Mouse (Mus musculus) hindbrain, embryonic 13.5 days (tissue): ENCODE results near the gene Plxnc1. TPM values are rescaled to one million over a fixed set of nuclear protein-coding genes. Genes with fewer than 3 reads are reported as not detected.

Experiments used
- ATAC-seq: fragments of 200-750 bp; cut with Nextera tagmentation; 2 replicates; pipeline ENCODE4 v1.8.0; 2017; ENCODE audit warnings: moderate TSS enrichment; ENCODE audit not compliant: low FRiP score
- H3K27ac ChIP-seq: fragments of 300-500 bp; sonication (generic); 2 replicates; pipeline ENCODE4 v1.5.1; 2015; ENCODE audit warnings: inconsistent platforms, mild to moderate bottlenecking, moderate library complexity
- H3K27me3 ChIP-seq: fragments of 300-500 bp; sonication (generic); 2 replicates; pipeline ENCODE4 v1.6.1; 2015; ENCODE audit warnings: mild to moderate bottlenecking, inconsistent platforms
- H3K36me3 ChIP-seq: fragments of 300-500 bp; sonication (generic); 2 replicates; pipeline ENCODE4 v1.6.1; 2015; ENCODE audit warnings: mild to moderate bottlenecking, inconsistent platforms
- H3K4me1 ChIP-seq: fragments of 300-500 bp; sonication (generic); replicated peaks from 2 replicates; pipeline ENCODE4 v1.6.1; 2015; ENCODE audit warnings: inconsistent platforms
- H3K4me2 ChIP-seq: fragments of 300-500 bp; sonication (generic); 2 replicates; pipeline ENCODE4 v1.6.1; 2015; ENCODE audit warnings: inconsistent platforms, mild to moderate bottlenecking, moderate library complexity
- H3K4me3 ChIP-seq: fragments of 300-500 bp; sonication (generic); 2 replicates; pipeline ENCODE4 v1.5.1; 2015; ENCODE audit warnings: mild to moderate bottlenecking, inconsistent platforms
- H3K9ac ChIP-seq: fragments of 300-500 bp; sonication (generic); 2 replicates; pipeline ENCODE4 v1.6.1; 2015; ENCODE audit warnings: mild to moderate bottlenecking, inconsistent platforms
- H3K9me3 ChIP-seq: fragments of 300-500 bp; sonication (generic); 2 replicates; pipeline ENCODE4 v1.6.1; 2016; ENCODE audit warnings: inconsistent platforms
- WGBS: fragments of 180-500 bp; shearing (Covaris S2); methylation state at CpG from one replicate; pipeline ENCODE4 v1.1.7; 2015; 5-methylcytosine and 5-hydroxymethylcytosine counted together
- polyA plus RNA-seq: library from polyadenylated mRNA; unstranded; fragments of >200 nt; fragmentation: Nextera tagmentation; extraction: Ambion mirVana; gene quantifications from 2 replicates; pipeline ENCODE4 v1.2.1, GENCODE M21; 2015

Plxnc1 gene
- polyA plus RNA-seq, 1 experiment from 2014 or later, result 7.3 TPM

GRCm38 (mm10) chr10:94974345-94975098 lies 29.9 kb upstream of the Plxnc1 start:
- WGBS, result 63% methylated on average over 9 of the region's 9 CpGs
- no peak overlapping the region for H3K9ac ChIP-seq
- no peak overlapping the region for H3K4me3 ChIP-seq
- no peaks in the 10 kb centered on the region for H3K27me3 ChIP-seq
- H3K4me2 ChIP-seq, result no peak overlapping the region
- no peaks in the 10 kb centered on the region for H3K36me3 ChIP-seq
- H3K4me1 ChIP-seq, result peaks cover 25% of the 10 kb centered on the region
- ATAC-seq, result no peak
- H3K27ac ChIP-seq, result no peak overlapping the region
- H3K9me3 ChIP-seq, result no peaks in the 10 kb centered on the region

DNA sequence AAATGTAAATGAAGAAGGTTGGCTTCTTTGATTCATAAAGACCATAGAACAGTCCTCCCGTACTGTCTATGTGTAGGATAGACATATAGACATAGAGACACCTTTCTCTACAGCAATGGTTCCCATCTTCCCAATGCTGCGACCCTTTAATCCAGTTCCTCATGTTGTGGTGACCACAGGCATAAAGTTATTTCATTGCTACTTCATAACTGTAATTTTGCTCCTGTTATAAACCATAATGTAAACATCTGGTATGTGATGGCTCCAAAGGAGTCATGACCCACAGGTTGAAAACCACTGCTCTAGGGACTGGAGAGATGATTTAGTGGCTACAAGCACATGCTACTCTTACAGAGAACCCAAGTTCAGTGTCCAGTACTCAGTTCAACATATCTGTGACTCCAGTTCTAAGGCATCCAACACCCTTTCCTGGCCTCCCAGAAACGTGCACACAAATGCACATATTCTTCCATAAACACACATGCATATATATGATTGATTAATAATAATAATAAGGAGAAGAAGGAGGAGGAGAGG lies 27.1 kb upstream of the Plxnc1 start:
- Histone ChIP-seq H3K36me3 (no peaks in the 10 kb centered on the region), H3K27me3 (no peaks in the 10 kb centered on the region), H3K4me3 (no peak overlapping the region), H3K4me2 (no peak overlapping the region), H3K9me3 (no peaks in the 10 kb centered on the region), H3K27ac (no peak overlapping the region), H3K9ac (no peak overlapping the region), H3K4me1 (peaks cover 6% of the 10 kb centered on the region)
- WGBS, result 73% methylated on average over 3 of the region's 3 CpGs
- ATAC-seq, result no peak

DNA sequence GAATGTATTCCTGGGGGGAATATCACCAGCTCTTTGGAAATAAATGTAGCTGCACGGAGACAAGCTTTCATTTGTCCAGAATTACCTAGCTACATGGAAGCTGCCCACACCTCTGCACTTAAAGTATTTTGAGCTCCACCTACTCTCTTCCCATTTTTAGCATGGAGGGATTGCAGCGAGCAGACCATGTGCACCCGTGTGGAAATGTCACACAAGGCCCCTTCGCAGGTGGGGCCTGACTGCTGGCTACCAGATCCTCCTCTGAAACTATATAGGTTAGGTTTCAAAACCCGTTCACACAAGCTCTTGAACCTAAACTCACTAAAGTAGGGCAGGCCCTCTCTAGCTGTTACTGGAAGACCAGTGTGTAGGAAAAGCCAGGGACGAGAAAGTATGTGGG lies 25.6 kb upstream of the Plxnc1 start:
- H3K27me3 ChIP-seq, result no peaks in the 10 kb centered on the region
- H3K9ac ChIP-seq, result no peak overlapping the region
- H3K4me2 ChIP-seq, result no peak overlapping the region
- ATAC-seq, result no peak
- 84% methylated on average over 6 of the region's 6 CpGs for WGBS
- no peaks in the 10 kb centered on the region for H3K4me1 ChIP-seq
- no peaks in the 10 kb centered on the region for H3K36me3 ChIP-seq
- H3K27ac ChIP-seq, result no peak overlapping the region
- no peaks in the 10 kb centered on the region for H3K9me3 ChIP-seq
- H3K4me3 ChIP-seq, result no peak overlapping the region

DNA sequence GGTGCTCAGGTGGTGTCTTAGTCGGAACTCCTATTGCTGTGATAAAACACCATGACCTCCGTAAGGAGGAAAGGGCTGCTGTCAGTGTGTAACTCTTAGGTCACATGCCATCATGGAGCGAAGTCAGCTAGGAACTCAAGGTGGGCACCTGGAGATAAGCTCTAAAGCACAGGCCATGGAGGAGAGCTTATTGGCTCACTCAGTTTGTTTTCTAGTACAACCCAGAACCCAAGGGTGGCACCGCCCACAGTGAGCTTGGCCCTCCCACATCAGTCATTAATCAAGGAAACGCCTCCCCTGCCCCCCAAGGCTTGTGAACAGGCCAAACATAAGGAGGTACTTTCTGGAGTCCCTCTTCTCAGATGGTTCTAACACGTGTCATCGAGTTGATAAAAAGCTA lies 22.8 kb upstream of the Plxnc1 start:
- WGBS, result 94% methylated on average over 7 of the region's 7 CpGs
- Histone ChIP-seq H3K4me2 (no peak overlapping the region), H3K27me3 (no peaks in the 10 kb centered on the region), H3K27ac (no peak overlapping the region), H3K36me3 (no peaks in the 10 kb centered on the region), H3K4me3 (no peak overlapping the region), H3K9me3 (peaks cover 3% of the 10 kb centered on the region; the same call in 1 of the 2 replicates), H3K4me1 (no peaks in the 10 kb centered on the region), H3K9ac (no peak overlapping the region)
- ATAC-seq, result no peak

DNA sequence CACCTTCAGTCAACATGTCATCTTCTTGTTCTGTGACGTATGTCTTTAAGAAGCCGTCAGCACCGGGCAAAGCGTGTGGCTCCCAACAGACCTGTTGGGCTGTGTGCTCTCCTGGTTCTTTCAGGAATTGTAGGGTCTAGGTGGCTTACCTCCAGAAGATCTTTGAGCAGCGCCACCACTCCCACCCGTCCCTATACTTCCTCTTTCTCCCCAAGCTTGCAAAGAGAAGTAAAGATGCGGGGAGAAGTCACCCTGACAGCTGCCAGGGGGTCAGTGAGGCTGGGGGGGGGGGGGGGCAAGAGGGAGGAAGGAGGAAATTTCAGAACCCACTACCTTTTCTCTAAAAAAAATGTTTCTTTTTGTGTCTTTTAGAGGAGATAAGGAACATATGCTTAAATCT lies 22.2 kb upstream of the Plxnc1 start:
- peaks cover 3% of the 10 kb centered on the region; the same call in 1 of the 2 replicates for H3K9me3 ChIP-seq
- 96% methylated on average over 7 of the region's 7 CpGs for WGBS

DNA sequence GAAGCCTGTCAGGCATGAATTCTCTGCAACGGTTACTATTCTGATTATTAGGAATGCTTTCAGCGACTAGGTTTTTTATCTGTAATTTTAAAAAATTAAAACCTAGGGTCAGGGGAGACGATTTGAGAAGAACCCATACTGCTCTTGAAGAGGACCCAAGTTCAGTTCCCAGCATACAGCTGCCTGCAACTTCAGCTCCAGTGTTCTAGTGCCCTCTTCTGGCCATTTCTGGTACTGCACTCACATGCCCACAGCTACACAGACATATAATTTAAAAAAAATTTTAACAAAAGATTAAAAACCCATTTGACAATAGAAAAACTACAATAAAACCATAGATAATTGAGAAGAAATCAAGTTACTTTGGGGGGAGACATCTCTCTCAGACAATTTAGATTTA lies 20.5 kb upstream of the Plxnc1 start:
- Histone ChIP-seq H3K9me3 (peaks cover 3% of the 10 kb centered on the region; the same call in 1 of the 2 replicates), H3K9ac (no peak overlapping the region), H3K4me2 (no peak overlapping the region), H3K4me1 (no peaks in the 10 kb centered on the region), H3K27ac (no peak overlapping the region), H3K4me3 (no peak overlapping the region), H3K36me3 (no peaks in the 10 kb centered on the region), H3K27me3 (no peaks in the 10 kb centered on the region)
- 90% methylated on average over 3 of the region's 3 CpGs for WGBS
- no peak for ATAC-seq

More for the DNA sequence above, 22.2 kb upstream of the Plxnc1 start:
- no peak overlapping the region for H3K4me2 ChIP-seq
- no peak for ATAC-seq
- no peaks in the 10 kb centered on the region for H3K36me3 ChIP-seq
- H3K27ac ChIP-seq, result no peak overlapping the region
- H3K4me3 ChIP-seq, result no peak overlapping the region
- no peaks in the 10 kb centered on the region for H3K4me1 ChIP-seq
- H3K27me3 ChIP-seq, result no peaks in the 10 kb centered on the region
- H3K9ac ChIP-seq, result no peak overlapping the region

- no peak overlapping the region for H3K4me3 ChIP-seq
- WGBS, result 85% methylated on average over 10 of the region's 10 CpGs
- peaks cover 3% of the 10 kb centered on the region; the same call in 1 of the 2 replicates for H3K9me3 ChIP-seq
- H3K4me1 ChIP-seq, result no peaks in the 10 kb centered on the region
- ATAC-seq, result no peak
- no peak overlapping the region for H3K4me2 ChIP-seq
- 0 out of 2 replicates have a peak, but pooled peaks cover 2% of the 10 kb centered on the region for H3K27me3 ChIP-seq
- H3K27ac ChIP-seq, result no peak overlapping the region
- no peaks in the 10 kb centered on the region for H3K36me3 ChIP-seq
- no peak overlapping the region for H3K9ac ChIP-seq
Observed at GRCm38 (mm10) chr10:94962005-94962404, 17.4 kb upstream of the Plxnc1 start.

DNA sequence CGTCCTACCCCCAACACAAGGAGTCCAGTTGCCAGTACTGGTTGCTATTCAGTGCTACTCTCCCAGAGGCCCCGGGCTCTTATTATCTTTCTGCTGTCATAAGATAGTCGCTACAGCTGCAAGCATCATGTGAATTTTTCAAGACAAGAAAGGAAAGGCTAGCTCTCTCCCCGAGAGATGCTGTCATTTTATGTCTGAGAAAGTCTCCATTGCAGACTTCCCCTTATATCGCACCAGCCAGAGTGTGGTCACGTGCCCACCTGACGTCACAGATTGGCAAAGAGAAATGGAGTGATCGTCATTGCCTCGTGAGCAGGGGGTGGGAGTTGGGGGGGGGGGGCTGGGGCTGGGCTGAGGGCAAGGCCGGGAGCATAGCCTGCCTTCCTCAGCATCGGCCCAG lies 16.6 kb upstream of the Plxnc1 start:
- Histone ChIP-seq H3K9me3 (peaks cover 3% of the 10 kb centered on the region; the same call in 1 of the 2 replicates), H3K4me1 (no peaks in the 10 kb centered on the region), H3K27ac (no peak overlapping the region), H3K4me2 (no peak overlapping the region), H3K4me3 (no peak overlapping the region), H3K27me3 (0 out of 2 replicates have a peak, but pooled peaks cover 5% of the 10 kb centered on the region), H3K9ac (no peak overlapping the region), H3K36me3 (no peaks in the 10 kb centered on the region)
- ATAC-seq, result no peak
- 81% methylated on average over 9 of the region's 11 CpGs for WGBS

DNA sequence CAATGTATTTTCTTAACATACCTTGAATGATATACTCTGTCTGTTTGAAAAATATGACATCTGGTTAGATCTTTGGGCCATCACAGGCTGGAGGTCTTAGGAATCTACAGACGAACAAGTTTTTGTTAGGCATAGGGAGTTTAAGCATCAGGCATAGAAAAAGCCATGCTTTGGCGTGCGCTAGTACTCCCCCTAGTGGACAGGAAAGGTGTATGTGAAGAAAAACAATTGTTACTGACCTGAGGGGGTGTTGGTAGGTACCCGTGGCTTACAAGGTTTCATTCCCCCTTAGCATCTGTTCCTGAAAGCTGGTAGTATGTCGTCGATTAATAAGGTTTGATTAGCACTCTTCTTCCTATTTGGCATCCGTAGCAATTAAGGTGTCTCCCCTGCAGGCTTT lies 13.7 kb upstream of the Plxnc1 start:
- Histone ChIP-seq H3K36me3 (no peaks in the 10 kb centered on the region), H3K9ac (no peak overlapping the region), H3K4me2 (no peak overlapping the region), H3K9me3 (no peaks in the 10 kb centered on the region), H3K27me3 (peaks cover 9% of the 10 kb centered on the region; the same call in 1 of the 2 replicates), H3K27ac (no peak overlapping the region), H3K4me1 (no peaks in the 10 kb centered on the region), H3K4me3 (no peak overlapping the region)
- 8% methylated on average over 7 of the region's 7 CpGs for WGBS
- ATAC-seq, result no peak

GRCm38 (mm10) chr10:94957705-94958104 lies 13.1 kb upstream of the Plxnc1 start:
- Histone ChIP-seq H3K9ac (no peak overlapping the region), H3K9me3 (no peaks in the 10 kb centered on the region), H3K4me3 (no peak overlapping the region), H3K27ac (no peak overlapping the region), H3K4me1 (no peaks in the 10 kb centered on the region), H3K36me3 (no peaks in the 10 kb centered on the region), H3K4me2 (no peak overlapping the region), H3K27me3 (peaks cover 9% of the 10 kb centered on the region; the same call in 1 of the 2 replicates)
- no peak for ATAC-seq
- WGBS, result 83% methylated on average over 7 of the region's 7 CpGs

DNA sequence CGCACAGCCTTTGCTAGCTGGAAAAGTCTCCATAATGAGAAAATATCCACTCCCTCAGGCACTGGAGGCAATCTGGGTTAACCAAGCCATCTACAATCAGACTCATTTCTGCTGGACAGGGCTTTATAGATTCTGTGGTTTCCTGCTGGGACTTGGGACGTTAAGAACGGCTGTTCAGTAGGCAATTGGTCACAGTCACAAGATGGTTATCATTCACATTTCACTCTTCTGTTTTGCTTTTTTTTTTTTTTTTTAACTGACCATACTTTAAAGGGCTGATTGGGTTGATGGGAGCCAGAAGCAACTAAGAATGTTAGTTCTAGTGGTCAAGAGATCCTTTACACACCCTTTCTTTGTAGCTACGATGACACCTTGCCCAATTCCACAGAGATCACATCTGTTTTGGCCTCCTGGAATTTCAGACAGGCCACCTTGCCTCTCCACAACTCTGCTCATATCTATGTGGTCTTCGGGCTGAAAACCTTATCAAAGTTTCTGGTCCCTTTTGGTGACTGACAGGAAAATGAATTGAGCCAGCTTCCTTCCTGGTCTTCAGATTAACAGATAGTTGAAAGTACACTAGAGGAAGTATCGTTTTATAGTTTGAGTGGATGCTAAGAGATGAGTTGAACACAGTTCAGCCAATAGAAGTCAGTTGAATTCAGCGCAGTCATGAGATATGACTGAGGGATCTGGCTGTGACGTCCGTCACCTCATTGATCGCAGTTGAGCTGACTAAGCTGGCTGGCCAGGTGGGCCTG lies 3.5 kb upstream of the Plxnc1 start:
- no peak overlapping the region for H3K4me2 ChIP-seq
- no peaks in the 10 kb centered on the region for H3K9me3 ChIP-seq
- H3K27me3 ChIP-seq, result 0 out of 2 replicates have a peak, but pooled peaks cover 8% of the 10 kb centered on the region
- H3K27ac ChIP-seq, result no peak overlapping the region
- ATAC-seq, result no peak
- H3K9ac ChIP-seq, result no peak overlapping the region
- H3K4me3 ChIP-seq, result no peak overlapping the region
- peaks cover 23% of the 10 kb centered on the region for H3K4me1 ChIP-seq
- 83% methylated on average over 10 of the region's 10 CpGs for WGBS
- H3K36me3 ChIP-seq, result no peaks in the 10 kb centered on the region

- Histone ChIP-seq H3K4me1 (peaks cover 30% of the 10 kb centered on the region), H3K9ac (no peak overlapping the region), H3K4me3 (no peak overlapping the region), H3K9me3 (no peaks in the 10 kb centered on the region), H3K27ac (no peak overlapping the region), H3K36me3 (no peaks in the 10 kb centered on the region), H3K27me3 (0 out of 2 replicates have a peak, but pooled peaks cover 8% of the 10 kb centered on the region), H3K4me2 (no peak overlapping the region)
- 72% methylated on average over 7 of the region's 7 CpGs for WGBS
- ATAC-seq, result no peak
Observed at GRCm38 (mm10) chr10:94947386-94947785, 2.8 kb upstream of the Plxnc1 start.
